Mouse (Mus musculus) thymus, adult 2 months (tissue): ENCODE results near the gene Zfp651. TPM values are rescaled to one million over a fixed set of nuclear protein-coding genes. Genes with fewer than 3 reads are reported as not detected.

ENCODE experiments used
- DNase-seq: peaks from one replicate; pipeline ENCODE4 v3.0.0; 2021
- H3K27ac ChIP-seq: fragments of 200-500 bp; 2 replicates; pipeline ENCODE4 v1.5.1; 2012; ENCODE audit warnings: low read length, control low read depth; ENCODE audit not compliant: control insufficient read depth, insufficient read depth
- H3K27me3 ChIP-seq: fragments of 200-500 bp; 2 replicates; pipeline ENCODE4 v1.6.1; 2012; ENCODE audit warnings: mild to moderate bottlenecking, low read length, moderate library complexity, mixed read lengths; ENCODE audit not compliant: control insufficient read depth, insufficient read depth
- H3K36me3 ChIP-seq: fragments of 200-500 bp; 2 replicates; pipeline ENCODE4 v1.6.1; 2012; ENCODE audit warnings: mild to moderate bottlenecking, low read length, moderate library complexity; ENCODE audit not compliant: control insufficient read depth, insufficient read depth
- H3K4me1 ChIP-seq: fragments of 200-500 bp; replicated peaks from 2 replicates; pipeline ENCODE4 v1.6.1; 2012; ENCODE audit warnings: low read length; ENCODE audit not compliant: control insufficient read depth, insufficient read depth
- H3K4me3 ChIP-seq: fragments of 200-500 bp; 2 replicates; pipeline ENCODE4 v1.5.1; 2012; ENCODE audit warnings: mild to moderate bottlenecking, low read length, control low read depth, moderate library complexity; ENCODE audit not compliant: control insufficient read depth, insufficient read depth
- CTCF ChIP-seq: fragments of 200-500 bp; IDR thresholded peaks from 2 replicates; pipeline ENCODE4 v1.5.1; 2012; ENCODE audit warnings: mild to moderate bottlenecking, control low read depth, low read length, moderate library complexity, borderline replicate concordance; ENCODE audit not compliant: control insufficient read depth, poor library complexity, insufficient read depth; ENCODE audit errors: extremely low read depth
- POLR2A ChIP-seq: fragments of 200-500 bp; IDR thresholded peaks from 2 replicates; pipeline ENCODE4 v1.6.1; 2012; ENCODE audit warnings: mild to moderate bottlenecking, low read length, control low read depth, moderate library complexity; ENCODE audit not compliant: control insufficient read depth, poor library complexity, insufficient read depth; ENCODE audit errors: extremely low read depth
- WGBS: fragments of 180-500 bp; shearing (Covaris S2); methylation state at CpG from one replicate; pipeline ENCODE4 v1.1.7; 2018; 5-methylcytosine and 5-hydroxymethylcytosine counted together
- polyA plus RNA-seq: library from polyadenylated mRNA; depleted of rRNA; stranded (reverse); fragments of >200 nt; gene quantifications from 2 replicates; pipeline ENCODE4 v1.2.3, GENCODE M21; 2012

The Zfp651 gene
- polyA plus RNA-seq, 1 experiment = 12.2 TPM

GRCm38 (mm10) chr9:121718792-121719318 lies 40.3 kb upstream of the Zfp651 start, which contains the start of gene Nktr:
Nktr (plus strand) TSS chr9:121719169.
- DNase-seq = peak; percentile 98
- WGBS = under 1% methylated on average over 59 of the region's 61 CpGs
- H3K36me3 ChIP-seq = no peaks in the 10 kb centered on the region
- TF ChIP-seq CTCF = peak; percentile 59; the same call in 1 of the 2 replicates
- TF ChIP-seq POLR2A = peak; percentile 74
- peak within 1 kb of the TSS; percentile 69 for H3K27ac ChIP-seq
- peaks cover 9% of the 10 kb centered on the region for H3K4me1 ChIP-seq
- no peaks in the 10 kb centered on the region for H3K27me3 ChIP-seq
- H3K4me3 ChIP-seq = peak within 1 kb of the TSS; percentile 67

GRCm38 (mm10) chr9:121719347-121720331 lies 39.5 kb upstream of the Zfp651 start:
- H3K27me3 ChIP-seq = no peaks in the 10 kb centered on the region
- no peaks in the 10 kb centered on the region for H3K36me3 ChIP-seq
- WGBS = under 1% methylated on average over 71 of the region's 87 CpGs
- peak overlapping the region; percentile 11; the same call in 1 of the 2 replicates for H3K27ac ChIP-seq
- DNase-seq = peak; percentile 25
- TF ChIP-seq POLR2A (no peak), CTCF (no peak)
- peaks cover 9% of the 10 kb centered on the region for H3K4me1 ChIP-seq
- peak overlapping the region; percentile 67 for H3K4me3 ChIP-seq

- TF ChIP-seq POLR2A (no peak), CTCF (no peak)
- H3K4me3 ChIP-seq = no peak overlapping the region
- WGBS = 96% methylated on average over 6 of the region's 6 CpGs
- H3K27ac ChIP-seq = no peak overlapping the region
- H3K4me1 ChIP-seq = no peaks in the 10 kb centered on the region
- H3K36me3 ChIP-seq = peaks cover 48% of the 10 kb centered on the region
- no peaks in the 10 kb centered on the region for H3K27me3 ChIP-seq
- no peak for DNase-seq
Observed at GRCm38 (mm10) chr9:121740490-121740889, 18.6 kb upstream of the Zfp651 start.

GRCm38 (mm10) chr9:121741168-121741567 lies 18.0 kb upstream of the Zfp651 start:
- no peak for TF ChIP-seq POLR2A
- TF ChIP-seq CTCF = no peak
- H3K36me3 ChIP-seq = peaks cover 49% of the 10 kb centered on the region
- WGBS = 97% methylated on average over 3 of the region's 3 CpGs
- H3K27me3 ChIP-seq = no peaks in the 10 kb centered on the region
- H3K4me3 ChIP-seq = no peak overlapping the region
- no peak for DNase-seq
- no peak overlapping the region for H3K27ac ChIP-seq
- no peaks in the 10 kb centered on the region for H3K4me1 ChIP-seq

- no peak for DNase-seq
Observed at GRCm38 (mm10) chr9:121744051-121744450, 15.1 kb upstream of the Zfp651 start.

GRCm38 (mm10) chr9:121752774-121753173 lies 6.4 kb upstream of the Zfp651 start:
- DNase-seq = no peak
- H3K27me3 ChIP-seq = no peaks in the 10 kb centered on the region
- H3K36me3 ChIP-seq = peaks cover 86% of the 10 kb centered on the region
- no peak overlapping the region for H3K27ac ChIP-seq
- no peaks in the 10 kb centered on the region for H3K4me1 ChIP-seq
- no peak for TF ChIP-seq POLR2A
- no peak for TF ChIP-seq CTCF
- WGBS = 99% methylated on average over 9 of the region's 9 CpGs
- H3K4me3 ChIP-seq = no peak overlapping the region

More at GRCm38 (mm10) chr9:121744051-121744450, 15.1 kb upstream of the Zfp651 start:
- no peaks in the 10 kb centered on the region for H3K4me1 ChIP-seq
- H3K36me3 ChIP-seq = peaks cover 78% of the 10 kb centered on the region
- H3K27me3 ChIP-seq = no peaks in the 10 kb centered on the region
- no peak overlapping the region for H3K4me3 ChIP-seq
- H3K27ac ChIP-seq = no peak overlapping the region
- WGBS = 61% methylated on average over 8 of the region's 8 CpGs
- TF ChIP-seq POLR2A = no peak
- no peak for TF ChIP-seq CTCF
